Mouse (Mus musculus) adipose tissue, adult 10 weeks (tissue): ENCODE data around the gene Chid1. TPM values are rescaled to one million over a fixed set of nuclear protein-coding genes. Genes with fewer than 3 reads are reported as not detected.

Source experiments
- polyA plus RNA-seq: library from polyadenylated mRNA; stranded (reverse); fragments of 350-450 nt; fragmentation: Illumina TruSeq; extraction: RNeasy Lipid Tissue Mini Kit (QIAGEN cat#74804); gene quantifications from one replicate; pipeline ENCODE4 v1.2.3, GENCODE M21; 2014; ENCODE audit warnings: low read depth, low replicate concordance

Gene Chid1
- 90.3 TPM for polyA plus RNA-seq

DNA sequence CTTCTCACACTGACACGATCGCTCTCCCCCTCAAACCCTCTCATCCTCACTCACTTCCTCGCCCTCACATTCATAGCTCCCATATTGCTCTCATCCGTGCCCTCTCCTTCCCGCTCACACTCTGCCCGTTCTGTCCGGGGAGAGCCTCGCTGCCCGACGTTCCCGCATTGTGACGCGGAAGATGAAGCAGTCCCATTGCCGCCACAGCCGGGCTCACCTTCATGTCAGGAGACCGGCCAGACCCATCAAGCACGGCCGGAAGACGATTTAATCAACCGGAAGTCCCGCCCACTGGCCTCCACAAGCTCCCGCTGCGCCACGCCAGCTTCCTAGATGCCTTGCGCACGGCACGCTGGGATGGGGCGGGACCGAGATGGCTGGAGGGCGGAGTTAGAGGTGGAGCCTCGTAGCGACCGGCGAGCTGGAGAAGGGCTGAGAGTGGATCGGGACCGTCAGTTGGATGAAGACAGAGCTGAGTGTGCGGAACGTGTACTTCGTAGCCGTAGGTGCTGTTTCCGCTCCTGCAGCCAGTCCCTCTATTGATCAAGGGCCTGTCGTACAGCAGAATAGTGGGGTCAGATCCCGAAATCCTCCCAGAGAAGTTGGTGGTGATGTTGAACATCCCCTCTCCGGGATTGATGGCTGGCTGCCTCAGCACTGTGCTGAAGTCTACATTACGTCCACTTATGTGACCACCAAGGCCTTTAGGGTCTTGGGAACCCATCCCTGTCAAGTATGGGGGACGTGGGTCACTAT is at the start of gene Chid1:
Gene Chid1, minus strand, starts transcription at position 302 of the 756 bp plus-strand sequence.

GRCm38 (mm10) chr7:141561682-141562391 is 22.2 kb upstream of the Chid1 start, which contains the start of gene Ap2a2:
Gene Ap2a2, plus strand, starts transcription at chr7:141562173.

DNA sequence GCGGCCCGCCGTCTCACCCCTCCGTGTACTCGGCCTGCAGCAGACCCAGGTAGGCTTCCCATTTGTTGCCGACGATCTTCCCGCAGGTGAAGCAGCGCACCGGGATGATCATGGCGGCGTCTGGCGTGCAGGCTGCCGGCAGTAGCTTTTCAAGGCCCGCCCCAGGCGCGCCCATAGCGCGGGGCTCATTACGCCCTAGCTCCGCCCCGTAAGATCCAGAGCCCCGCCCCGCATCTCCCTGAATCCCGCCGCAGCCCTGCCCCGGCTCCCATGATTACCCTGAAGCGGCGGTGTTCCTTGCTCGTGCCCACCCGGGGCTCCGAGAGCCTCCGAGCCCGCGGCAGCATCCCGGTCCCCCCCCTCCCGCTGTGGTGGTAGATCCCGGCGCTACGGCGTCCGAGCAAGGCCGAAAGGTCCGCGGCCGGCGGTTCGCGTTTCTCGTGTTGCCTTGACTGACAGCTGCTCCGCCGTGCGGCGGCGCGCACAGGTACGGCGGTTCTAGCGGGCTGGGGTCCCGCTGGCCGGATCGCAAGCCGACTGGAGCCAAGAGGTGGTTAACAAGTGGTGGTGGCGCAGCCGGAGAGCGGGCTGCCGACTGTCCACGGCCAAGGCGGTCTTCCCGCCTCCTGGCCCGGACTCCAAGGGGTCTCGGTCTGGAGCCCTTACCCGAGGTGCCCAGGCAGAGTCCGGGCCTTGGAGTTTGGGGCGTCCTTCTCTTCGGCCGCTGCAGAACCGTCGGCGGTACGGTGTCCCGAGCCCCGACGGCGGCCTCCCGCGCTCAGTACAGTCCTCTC is 64.4 kb downstream of the Chid1 start, which contains the start of the genes Polr2l and Tspan4:
Gene Polr2l, minus strand, starts transcription at position 122 of the 794 bp plus-strand sequence.
Gene Tspan4, plus strand, starts transcription at position 230 of the 794 bp plus-strand sequence.

GRCm38 (mm10) chr7:141467230-141468030 is 72.2 kb downstream of the Chid1 start, which contains the start of gene Cd151:
Gene Cd151, plus strand, starts transcription at chr7:141467392.

GRCm38 (mm10) chr7:141460391-141461113 is 79.1 kb downstream of the Chid1 start, which contains the start of gene Cracr2b:
Gene Cracr2b, plus strand, starts transcription at chr7:141461094.

DNA sequence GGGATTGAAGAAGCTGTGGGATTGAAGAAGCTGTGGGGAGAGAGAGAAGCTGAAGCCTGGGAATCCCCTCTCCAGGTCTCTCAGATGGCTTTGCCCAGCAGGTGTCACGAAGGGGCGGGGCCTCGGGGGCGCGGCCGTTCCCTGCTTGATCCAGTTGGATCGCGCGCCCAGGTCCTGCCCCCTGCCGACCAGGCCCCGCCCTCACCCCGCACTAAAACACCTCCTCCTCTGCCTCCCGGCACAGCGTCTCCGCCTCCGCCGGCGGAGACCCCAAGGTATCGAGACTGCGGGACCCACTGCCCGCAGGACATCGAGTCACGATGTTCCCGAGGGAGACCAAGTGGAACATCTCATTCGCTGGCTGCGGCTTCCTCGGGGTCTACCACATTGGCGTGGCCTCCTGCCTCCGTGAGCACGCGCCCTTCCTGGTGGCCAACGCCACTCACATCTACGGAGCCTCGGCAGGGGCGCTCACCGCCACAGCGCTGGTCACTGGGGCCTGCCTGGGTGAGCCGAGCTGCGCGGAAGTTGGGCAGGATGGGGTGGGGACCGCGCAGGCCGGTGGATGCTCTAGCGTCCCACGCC is 84.6 kb downstream of the Chid1 start, which contains the start of gene Pnpla2:
Gene Pnpla2, plus strand, starts transcription at position 232 of the 585 bp plus-strand sequence.

GRCm38 (mm10) chr7:141447110-141447991 is 92.3 kb downstream of the Chid1 start, which contains the start of gene Rplp2:
Gene Rplp2, plus strand, starts transcription at chr7:141447370.

DNA sequence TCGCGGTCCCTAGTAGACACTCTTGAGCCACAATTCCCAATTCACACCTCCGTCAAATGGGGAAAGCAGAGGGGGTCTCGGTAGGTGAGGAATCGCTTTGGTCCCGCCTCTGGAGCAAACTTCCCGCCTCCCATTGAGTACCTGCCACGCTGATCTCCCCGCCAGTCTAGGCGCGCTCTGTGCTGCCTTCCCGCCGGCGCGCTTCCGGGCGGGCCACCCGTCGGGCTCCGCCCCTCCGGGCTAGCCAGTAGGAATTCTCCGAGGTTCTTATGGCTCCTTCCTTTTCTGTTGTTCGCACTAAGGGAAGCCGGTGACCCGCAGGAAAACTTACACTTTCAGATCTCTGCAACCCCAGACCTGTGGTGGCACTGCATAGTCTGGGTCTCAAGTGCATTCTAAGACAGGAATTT is 95.8 kb downstream of the Chid1 start, which contains the start of gene Pidd1:
Gene Pidd1, minus strand, starts transcription at position 198 of the 410 bp plus-strand sequence.

Other genes with a start within 250 kb of the Chid1 start
- gene Drd4, start 247.9 kb downstream of the Chid1 start, polyA plus RNA-seq = 1.7 TPM
- 27.2 TPM for gene Deaf1, start 212.2 kb downstream of the Chid1 start, polyA plus RNA-seq
- gene Tmem80, start 212.1 kb downstream of the Chid1 start, polyA plus RNA-seq = 48.5 TPM
- 16.2 TPM for gene Eps8l2, start 201.0 kb downstream of the Chid1 start, polyA plus RNA-seq
- 268 TPM for gene Taldo1, start 147.7 kb downstream of the Chid1 start, polyA plus RNA-seq
- gene Gatd1, start 125.7 kb downstream of the Chid1 start, polyA plus RNA-seq = 49.8 TPM
- 0.17 TPM for gene Cend1, start 110.4 kb downstream of the Chid1 start, polyA plus RNA-seq
- gene Slc25a22, start 102.0 kb downstream of the Chid1 start, polyA plus RNA-seq = 75.9 TPM
- 4.1 TPM for gene Pidd1, start 95.8 kb downstream of the Chid1 start, polyA plus RNA-seq
- 1,068 TPM for gene Rplp2, start 92.5 kb downstream of the Chid1 start, polyA plus RNA-seq
- 949 TPM for gene Pnpla2, start 84.7 kb downstream of the Chid1 start, polyA plus RNA-seq
- gene Cracr2b, start 78.8 kb downstream of the Chid1 start, polyA plus RNA-seq = 58.5 TPM
- 308 TPM for gene Cd151, start 72.5 kb downstream of the Chid1 start, polyA plus RNA-seq
- 42.2 TPM for gene Polr2l, start 64.7 kb downstream of the Chid1 start, polyA plus RNA-seq
- 49.5 TPM for gene Tspan4, start 64.6 kb downstream of the Chid1 start, polyA plus RNA-seq
- 55.6 TPM for gene Ap2a2, start 22.3 kb upstream of the Chid1 start, polyA plus RNA-seq
- not detected for gene Muc6, start 115.5 kb upstream of the Chid1 start, polyA plus RNA-seq
- 5.9 TPM for gene Muc2, start 150.5 kb upstream of the Chid1 start, polyA plus RNA-seq
- not detected for gene Muc5ac, start 249.1 kb upstream of the Chid1 start, polyA plus RNA-seq